Mouse (Mus musculus) thymus, adult 2 months (tissue): Measurements from ENCODE around the gene Pygb.

Experiments
- CTCF ChIP-seq: fragments of 200-500 bp; IDR thresholded peaks from 2 replicates; pipeline ENCODE4 v1.5.1; 2012; ENCODE audit warnings: mild to moderate bottlenecking, control low read depth, low read length, moderate library complexity, borderline replicate concordance; ENCODE audit not compliant: control insufficient read depth, poor library complexity, insufficient read depth; ENCODE audit errors: extremely low read depth
- POLR2A ChIP-seq: fragments of 200-500 bp; IDR thresholded peaks from 2 replicates; pipeline ENCODE4 v1.6.1; 2012; ENCODE audit warnings: mild to moderate bottlenecking, low read length, control low read depth, moderate library complexity; ENCODE audit not compliant: control insufficient read depth, poor library complexity, insufficient read depth; ENCODE audit errors: extremely low read depth

DNA sequence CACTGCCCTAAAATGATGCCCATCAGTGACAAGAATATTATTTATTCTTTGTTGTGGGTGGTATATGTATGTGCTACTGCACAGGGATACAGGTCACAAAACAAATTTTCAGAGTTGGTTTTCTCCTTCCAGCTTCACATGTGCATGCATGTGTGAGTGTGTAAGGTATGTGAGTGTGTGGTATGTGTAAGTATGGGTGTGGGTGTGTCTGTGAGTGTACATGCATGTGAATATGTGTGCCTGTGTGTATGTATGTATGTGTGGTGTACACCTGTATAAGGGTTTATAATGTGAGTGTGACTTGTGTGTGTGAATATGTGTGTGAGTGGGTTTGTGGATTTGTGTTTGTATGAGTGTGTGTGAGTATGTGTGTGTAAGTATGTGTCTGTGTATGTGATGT, 68.7 kb downstream of the Pygb start:
- TF ChIP-seq POLR2A (no peak), CTCF (no peak)
